8 mouse cellular contexts compared by ENCODE assay signal in genomic region chr3:118433441-118434021, GRCm38 (mm10).
A peak's percentile ranks its signal among the peaks of the same experiment; 100 is the strongest.
DNase-seq lines count a peak whose midpoint lies in the region; ATAC-seq lines count a peak whose summit lies in the region.

No protein-coding gene starts in this region.

- WGBS in heart, embryonic 13.5 days, result 1% methylated on average over 31 of the region's 31 CpGs
- WGBS in forebrain, embryonic 13.5 days, result under 1% methylated on average over 31 of the region's 31 CpGs
- 1% methylated on average over 30 of the region's 31 CpGs for WGBS in neural tube, embryonic 11.5 days

- ATAC-seq in heart, embryonic 13.5 days (ENCODE audit: extremely low read depth, insufficient number of reproducible peaks, low FRiP score, low TSS enrichment), result no peak
- ATAC-seq in forebrain, embryonic 13.5 days, result peak; percentile 41
- peak; percentile 32 for ATAC-seq in neural tube, embryonic 11.5 days (ENCODE audit: insufficient read depth, low FRiP score, low TSS enrichment)
- ATAC-seq in erythroblast, adult 5-6 weeks (replicated peaks; ENCODE audit: low FRiP score, poor library complexity, severe bottlenecking), result no peak

- H3K4me2 ChIP-seq in heart, embryonic 13.5 days, result peak overlapping the region; percentile 88
- peak overlapping the region; percentile 96 for H3K4me2 ChIP-seq in forebrain, embryonic 13.5 days
- H3K4me2 ChIP-seq in neural tube, embryonic 11.5 days (ENCODE audit: low read depth), result peak overlapping the region; percentile 92

- H3K9ac ChIP-seq in heart, embryonic 13.5 days, result peak overlapping the region; percentile 55; the same call in 1 of the 2 replicates
- H3K9ac ChIP-seq in forebrain, embryonic 13.5 days, result peak overlapping the region; percentile 77
- peak overlapping the region; percentile 22; the same call in 1 of the 2 replicates for H3K9ac ChIP-seq in neural tube, embryonic 11.5 days (ENCODE audit: low read length)

- H3K27me3 ChIP-seq in heart, embryonic 13.5 days (replicated peaks), result peaks cover 74% of the 10 kb centered on the region
- peaks cover 20% of the 10 kb centered on the region for H3K27me3 ChIP-seq in forebrain, embryonic 13.5 days
- H3K27me3 ChIP-seq in neural tube, embryonic 11.5 days (ENCODE audit: control insufficient read depth, insufficient read depth, low read length), result peaks cover 18% of the 10 kb centered on the region

- H3K9me3 ChIP-seq in heart, embryonic 13.5 days, result no peaks in the 10 kb centered on the region
- no peaks in the 10 kb centered on the region for H3K9me3 ChIP-seq in forebrain, embryonic 13.5 days (replicated peaks)
- H3K9me3 ChIP-seq in neural tube, embryonic 11.5 days (ENCODE audit: control insufficient read depth, low read length), result no peaks in the 10 kb centered on the region

- no peak overlapping the region for H3K27ac ChIP-seq in heart, embryonic 13.5 days (replicated peaks)
- peak overlapping the region; percentile 76 for H3K27ac ChIP-seq in forebrain, embryonic 13.5 days
- 0 out of 2 replicates have a peak overlapping the region, but pooled peaks have one; percentile 27 for H3K27ac ChIP-seq in neural tube, embryonic 11.5 days (ENCODE audit: low read depth, low read length)

- no peaks in the 10 kb centered on the region for H3K36me3 ChIP-seq in heart, embryonic 13.5 days
- no peaks in the 10 kb centered on the region for H3K36me3 ChIP-seq in forebrain, embryonic 13.5 days (ENCODE audit: poor library complexity, severe bottlenecking)
- no peaks in the 10 kb centered on the region for H3K36me3 ChIP-seq in neural tube, embryonic 11.5 days (ENCODE audit: control insufficient read depth, insufficient read depth, low read length)

- peak overlapping the region; percentile 61 for H3K4me3 ChIP-seq in heart, embryonic 13.5 days
- H3K4me3 ChIP-seq in forebrain, embryonic 13.5 days, result peak overlapping the region; percentile 54
- peak overlapping the region; percentile 48 for H3K4me3 ChIP-seq in neural tube, embryonic 11.5 days (ENCODE audit: low read depth, low read length)

- intact Hi-C loops in left cerebral cortex, postnatal 25 days (cut with DNase I), result loop anchor here (5.0 to 10.0 kb wide), 4 partner anchors 244 to 1759 kb away; no protein-coding TSS in a partner anchor

- H3K4me1 ChIP-seq in heart, embryonic 13.5 days, result peaks cover 28% of the 10 kb centered on the region
- H3K4me1 ChIP-seq in forebrain, embryonic 13.5 days, result peaks cover 31% of the 10 kb centered on the region; the same call in 1 of the 2 replicates
- H3K4me1 ChIP-seq in neural tube, embryonic 11.5 days (ENCODE audit: control insufficient read depth, insufficient read depth, low read length), result no peaks in the 10 kb centered on the region

- no peak for DNase-seq in heart, adult 11 months
- DNase-seq in adrenal gland, postnatal 10 days, result peak; percentile 37
- DNase-seq in left cerebral cortex, postnatal 25 days (ENCODE audit: low spot score in 2 of 2), result peak; percentile 51 to 53
- peak; percentile 57 for DNase-seq in neural tube, embryonic 11.5 days (ENCODE audit: low spot score)
- DNase-seq in cerebellum, adult 11 months, result no peak

Comparison
In these comparisons a context has a peak if more than half of its experiments do, and no peak if none do; other contexts are left out.
1. ATAC-seq: peak in forebrain, embryonic 13.5 days (single experiment) and neural tube, embryonic 11.5 days (single experiment); none in heart, embryonic 13.5 days (single experiment) and erythroblast, adult 5-6 weeks (single experiment).
2. H3K9ac ChIP-seq: peak in every context shown above with its lines; median percentile 77 in forebrain, embryonic 13.5 days; 55 in heart, embryonic 13.5 days; 22 in neural tube, embryonic 11.5 days.
3. DNase-seq: peak in adrenal gland, postnatal 10 days (single experiment), left cerebral cortex, postnatal 25 days (2 of 2) and neural tube, embryonic 11.5 days (single experiment); none in heart, adult 11 months (single experiment) and cerebellum, adult 11 months (single experiment).
4. Peak in every context shown above with its lines, with median percentiles within 50 percentile points of each other: H3K4me2 ChIP-seq and H3K4me3 ChIP-seq.